Mouse (Mus musculus): ENCODE data around the gene Bpifb4. TPM values are rescaled to one million over a fixed set of nuclear protein-coding genes. Genes with fewer than 3 reads are reported as not detected.

Gene Bpifb4
- not detected for total RNA-seq (2021)
- long read RNA-seq, experiment 1 = 0 reads
- long read RNA-seq, experiment 2 = 0 reads

GRCm38 (mm10) chr2:153937843-153938242 is at the start of gene Bpifb4:
Bpifb4 (plus strand) TSS chr2:153938212.
- DNase-seq (ENCODE audit: low spot score in 2 of 2) = no peak
- intact Hi-C loops (cut with DNase I) = no loop called here

- DNase-seq (ENCODE audit: low spot score in 2 of 2) = no peak
- intact Hi-C loops (cut with DNase I) = no loop called here
Observed at GRCm38 (mm10) chr2:153899111-153899510, 38.9 kb upstream of the Bpifb4 start.

- intact Hi-C loops (cut with DNase I) = no loop called here
- no peak for DNase-seq (ENCODE audit: low spot score in 2 of 2)
Observed at GRCm38 (mm10) chr2:153900088-153900487, 37.9 kb upstream of the Bpifb4 start, which contains the start of gene Bpifb6. Bpifb6 (plus strand) TSS chr2:153900388.

GRCm38 (mm10) chr2:153902726-153903125 is 35.3 kb upstream of the Bpifb4 start:
- DNase-seq (ENCODE audit: low spot score in 2 of 2) = no peak
- intact Hi-C loops (cut with DNase I) = no loop called here

- intact Hi-C loops (cut with DNase I) = no loop called here
- DNase-seq (ENCODE audit: low spot score in 2 of 2) = no peak
Observed at GRCm38 (mm10) chr2:153906626-153907025, 31.4 kb upstream of the Bpifb4 start.

- peak; percentile 12 to 39 for DNase-seq (ENCODE audit: low spot score in 2 of 2)
- intact Hi-C loops (cut with DNase I) = no loop called here
Observed at GRCm38 (mm10) chr2:153914151-153914550, 23.9 kb upstream of the Bpifb4 start.

GRCm38 (mm10) chr2:153917930-153918329 is 20.1 kb upstream of the Bpifb4 start, which contains the start of gene Bpifb3:
Bpifb3 (plus strand) TSS chr2:153918230.
- intact Hi-C loops (cut with DNase I) = no loop called here
- DNase-seq (ENCODE audit: low spot score in 2 of 2) = no peak

- intact Hi-C loops (cut with DNase I) = loop anchor here (10.0 kb wide), 1 partner anchor 256 kb away; no protein-coding TSS in a partner anchor
- peak; percentile 19 to 67 for DNase-seq (ENCODE audit: low spot score in 2 of 2)
Observed at GRCm38 (mm10) chr2:153921246-153921645, 16.8 kb upstream of the Bpifb4 start.

GRCm38 (mm10) chr2:153929871-153930413 is 8.1 kb upstream of the Bpifb4 start:
- intact Hi-C loops (cut with DNase I) = loop anchor here (5.0 to 10.0 kb wide), 2 partner anchors 123 to 265 kb away; no protein-coding TSS in a partner anchor
- DNase-seq (ENCODE audit: low spot score in 2 of 2) = peak in 1 of 2 experiments; percentile 58

GRCm38 (mm10) chr2:153931125-153931524 is 6.9 kb upstream of the Bpifb4 start:
- DNase-seq (ENCODE audit: low spot score in 2 of 2) = peak in 1 of 2 experiments; percentile 42
- intact Hi-C loops (cut with DNase I) = loop anchor here (5.0 kb wide), 1 partner anchor 124 kb away; no protein-coding TSS in a partner anchor

- intact Hi-C loops (cut with DNase I) = loop anchor here (5.0 kb wide), 1 partner anchor 126 kb away; no protein-coding TSS in a partner anchor
- peak in 1 of 2 experiments; percentile 45 for DNase-seq (ENCODE audit: low spot score in 2 of 2)
Observed at GRCm38 (mm10) chr2:153933311-153933710, 4.7 kb upstream of the Bpifb4 start.

- DNase-seq (ENCODE audit: low spot score in 2 of 2) = no peak
- intact Hi-C loops (cut with DNase I) = no loop called here
Observed at GRCm38 (mm10) chr2:153935348-153935747, 2.7 kb upstream of the Bpifb4 start.

GRCm38 (mm10) chr2:153943537-153943936 is 5.5 kb downstream of the Bpifb4 start:
- DNase-seq (ENCODE audit: low spot score in 2 of 2) = peak in 1 of 2 experiments; percentile 70
- intact Hi-C loops (cut with DNase I) = no loop called here

- no peak for DNase-seq (ENCODE audit: low spot score in 2 of 2)
- intact Hi-C loops (cut with DNase I) = no loop called here
Observed at GRCm38 (mm10) chr2:153944567-153944966, 6.6 kb downstream of the Bpifb4 start.

GRCm38 (mm10) chr2:153952897-153953296 is 14.9 kb downstream of the Bpifb4 start:
- DNase-seq (ENCODE audit: low spot score in 2 of 2) = peak; percentile 76 to 78

GRCm38 (mm10) chr2:153953836-153954235 is 15.8 kb downstream of the Bpifb4 start:
- peak in 1 of 2 experiments; percentile 55 for DNase-seq (ENCODE audit: low spot score in 2 of 2)
- intact Hi-C loops (cut with DNase I) = loop anchor here (10.0 kb wide), 1 partner anchor 289 kb away; no protein-coding TSS in a partner anchor

More at GRCm38 (mm10) chr2:153952897-153953296, 14.9 kb downstream of the Bpifb4 start:
- intact Hi-C loops (cut with DNase I) = loop anchor here (10.0 kb wide), 1 partner anchor 288 kb away; no protein-coding TSS in a partner anchor

GRCm38 (mm10) chr2:153962821-153963331 is 24.9 kb downstream of the Bpifb4 start:
- peak in 1 of 2 experiments; percentile 30 for DNase-seq (ENCODE audit: low spot score in 2 of 2)
- intact Hi-C loops (cut with DNase I) = no loop called here

- intact Hi-C loops (cut with DNase I) = no loop called here
- no peak for DNase-seq (ENCODE audit: low spot score in 2 of 2)
Observed at GRCm38 (mm10) chr2:153963334-153963733, 25.3 kb downstream of the Bpifb4 start.

- no peak for DNase-seq (ENCODE audit: low spot score in 2 of 2)
- intact Hi-C loops (cut with DNase I) = no loop called here
Observed at GRCm38 (mm10) chr2:153970221-153970620, 32.2 kb downstream of the Bpifb4 start.

GRCm38 (mm10) chr2:153974582-153974981 is 36.6 kb downstream of the Bpifb4 start, which contains the start of gene Bpifa6:
Bpifa6 (plus strand) TSS chr2:153974945.
- DNase-seq (ENCODE audit: low spot score in 2 of 2) = no peak
- intact Hi-C loops (cut with DNase I) = no loop called here

- intact Hi-C loops (cut with DNase I) = no loop called here
- peak; percentile 68 to 75 for DNase-seq (ENCODE audit: low spot score in 2 of 2)
Observed at GRCm38 (mm10) chr2:153995770-153996169, 57.8 kb downstream of the Bpifb4 start.

Data from left cerebral cortex, postnatal 14 days (tissue).